Mouse (Mus musculus): ENCODE measurements at regions not wholly inside any gene's neighbourhood (a gene's known extent, or its start where the extent isn't known, plus 50 kb on each side); places are given as distances from the start of the nearest gene placed in this dataset.
A peak's percentile ranks its signal among the peaks of the same experiment; 100 is the strongest.

GRCm38 (mm10) chr14:76901490-76901889 lies 135.1 kb upstream of the Ccdc122 start:
- no peak overlapping the region for H3K4me2 ChIP-seq (ENCODE audit: low read depth)
- TF ChIP-seq CTCF (IDR thresholded peaks at IDR 0.05; ENCODE audit: low read depth) (no peak), EP300 (IDR thresholded peaks at IDR 0.05; ENCODE audit: low read depth) (no peak)
- 54% methylated on average over 3 of the region's 3 CpGs for WGBS (ENCODE audit: insufficient replicate concordance)
- H3K9me3 ChIP-seq (ENCODE audit: control insufficient read depth, low read length) = no peaks in the 10 kb centered on the region
- ATAC-seq (ENCODE audit: insufficient read depth) (no peak), DNase-seq (ENCODE audit: low read depth in 3 of 3, low spot score in 3 of 3) (no peak)
- no peaks in the 10 kb centered on the region for H3K36me3 ChIP-seq (replicated peaks; ENCODE audit: control insufficient read depth, insufficient read depth, low read depth)
- H3K9ac ChIP-seq (replicated peaks) = no peak overlapping the region
- no peak overlapping the region for H3K27ac ChIP-seq
- 0 out of 4 replicates have a peak, but pooled peaks cover 0 to 2% of the 10 kb centered on the region in 2 experiments for H3K4me1 ChIP-seq (replicated peaks; ENCODE audit: control insufficient read depth in 2 of 2, insufficient read depth in 2 of 2, low read length in 1 of 2)
- H3K27me3 ChIP-seq (ENCODE audit: control insufficient read depth, insufficient read depth, low read length) = no peaks in the 10 kb centered on the region
- H3K4me3 ChIP-seq (ENCODE audit: insufficient read depth in 1 of 2, low read depth in 2 of 2, low read length in 2 of 2) = no peak overlapping the region

DNA sequence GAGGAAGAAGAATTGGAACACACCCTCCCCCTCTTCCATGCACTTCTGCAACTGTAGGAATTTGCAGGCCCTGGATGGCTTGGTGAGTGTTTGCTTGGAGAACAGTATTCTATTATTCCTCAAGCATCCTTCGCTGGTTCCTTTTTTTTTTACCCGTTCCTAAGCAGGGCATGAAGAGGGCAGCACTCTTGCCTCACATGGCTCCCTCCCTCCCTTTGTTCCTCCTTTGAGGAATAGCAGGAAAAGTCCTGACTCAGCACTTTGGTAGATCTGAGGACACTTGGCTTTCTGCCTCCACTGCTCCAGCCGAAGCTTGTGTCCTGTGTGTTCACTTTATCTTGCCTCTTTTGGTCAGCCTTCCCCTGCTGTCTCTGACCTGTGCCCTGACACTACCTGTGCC lies 137.2 kb upstream of the Ccdc122 start:
- 26% methylated on average over 3 of the region's 3 CpGs for WGBS (ENCODE audit: insufficient replicate concordance)
- DNase-seq (ENCODE audit: low read depth in 3 of 3, low spot score in 3 of 3) (no peak), ATAC-seq (ENCODE audit: insufficient read depth) (no peak)
- TF ChIP-seq CTCF (IDR thresholded peaks at IDR 0.05; ENCODE audit: low read depth) = no peak
- no peak for TF ChIP-seq EP300 (IDR thresholded peaks at IDR 0.05; ENCODE audit: low read depth)
- Histone ChIP-seq H3K4me2 (ENCODE audit: low read depth) (no peak overlapping the region), H3K9ac (replicated peaks) (no peak overlapping the region), H3K27me3 (ENCODE audit: control insufficient read depth, insufficient read depth, low read length) (no peaks in the 10 kb centered on the region), H3K36me3 (replicated peaks; ENCODE audit: control insufficient read depth, insufficient read depth, low read depth) (no peaks in the 10 kb centered on the region), H3K27ac (no peak overlapping the region), H3K4me3 (ENCODE audit: insufficient read depth in 1 of 2, low read depth in 2 of 2, low read length in 2 of 2) (no peak overlapping the region), H3K4me1 (replicated peaks; ENCODE audit: control insufficient read depth in 2 of 2, insufficient read depth in 2 of 2, low read length in 1 of 2) (0 out of 4 replicates have a peak, but pooled peaks cover 0 to 2% of the 10 kb centered on the region in 2 experiments), H3K9me3 (ENCODE audit: control insufficient read depth, low read length) (no peaks in the 10 kb centered on the region)

DNA sequence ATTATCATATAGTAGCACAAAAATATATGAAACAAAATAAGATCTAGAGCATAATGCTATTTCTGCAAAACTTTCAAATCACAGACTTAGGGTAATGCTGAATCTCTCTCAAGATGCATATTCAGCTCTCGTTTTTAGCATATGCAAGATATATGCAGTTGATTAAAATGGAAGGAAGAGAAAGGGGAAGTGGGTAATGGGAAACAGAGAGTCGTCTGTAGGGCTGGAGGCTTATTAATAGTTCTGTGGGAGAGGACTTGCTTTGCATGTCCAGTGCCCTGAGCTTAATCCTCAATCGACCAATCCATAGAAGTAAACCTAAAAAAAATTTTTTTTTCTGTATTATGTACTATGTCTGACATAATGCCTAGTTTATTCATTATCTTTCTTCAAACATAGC lies 148.9 kb upstream of the Ccdc122 start:
- 8% methylated on average over 3 of the region's 3 CpGs for WGBS (ENCODE audit: insufficient replicate concordance)
- no peaks in the 10 kb centered on the region for H3K9me3 ChIP-seq (ENCODE audit: control insufficient read depth, low read length)
- H3K4me3 ChIP-seq (ENCODE audit: insufficient read depth in 1 of 2, low read depth in 2 of 2, low read length in 2 of 2) = no peak overlapping the region
- H3K9ac ChIP-seq (replicated peaks) = no peak overlapping the region
- ATAC-seq (ENCODE audit: insufficient read depth) = no peak
- no peak overlapping the region for H3K27ac ChIP-seq
- peaks cover 24 to 26% of the 10 kb centered on the region in 2 experiments for H3K4me1 ChIP-seq (replicated peaks; ENCODE audit: control insufficient read depth in 2 of 2, insufficient read depth in 2 of 2, low read length in 1 of 2)
- no peak for DNase-seq (ENCODE audit: low read depth in 3 of 3, low spot score in 3 of 3)
- H3K36me3 ChIP-seq (replicated peaks; ENCODE audit: control insufficient read depth, insufficient read depth, low read depth) = no peaks in the 10 kb centered on the region
- H3K27me3 ChIP-seq (ENCODE audit: control insufficient read depth, insufficient read depth, low read length) = no peaks in the 10 kb centered on the region
- H3K4me2 ChIP-seq (ENCODE audit: low read depth) = no peak overlapping the region
- TF ChIP-seq EP300 (IDR thresholded peaks at IDR 0.05; ENCODE audit: low read depth) = no peak
- no peak for TF ChIP-seq CTCF (IDR thresholded peaks at IDR 0.05; ENCODE audit: low read depth)

GRCm38 (mm10) chr14:76887201-76887600 lies 149.4 kb upstream of the Ccdc122 start:
- Histone ChIP-seq H3K36me3 (replicated peaks; ENCODE audit: control insufficient read depth, insufficient read depth, low read depth) (no peaks in the 10 kb centered on the region), H3K4me1 (replicated peaks; ENCODE audit: control insufficient read depth in 2 of 2, insufficient read depth in 2 of 2, low read length in 1 of 2) (peaks cover 29 to 31% of the 10 kb centered on the region in 2 experiments), H3K27me3 (ENCODE audit: control insufficient read depth, insufficient read depth, low read length) (no peaks in the 10 kb centered on the region), H3K27ac (no peak overlapping the region), H3K4me3 (ENCODE audit: insufficient read depth in 1 of 2, low read depth in 2 of 2, low read length in 2 of 2) (no peak overlapping the region), H3K9me3 (ENCODE audit: control insufficient read depth, low read length) (no peaks in the 10 kb centered on the region), H3K9ac (replicated peaks) (no peak overlapping the region), H3K4me2 (ENCODE audit: low read depth) (no peak overlapping the region)
- TF ChIP-seq CTCF (IDR thresholded peaks at IDR 0.05; ENCODE audit: low read depth) (no peak), EP300 (IDR thresholded peaks at IDR 0.05; ENCODE audit: low read depth) (no peak)
- no peak for DNase-seq (ENCODE audit: low read depth in 3 of 3, low spot score in 3 of 3)
- ATAC-seq (ENCODE audit: insufficient read depth) = no peak
- WGBS (ENCODE audit: insufficient replicate concordance) = 45% methylated on average over 3 of the region's 3 CpGs

DNA sequence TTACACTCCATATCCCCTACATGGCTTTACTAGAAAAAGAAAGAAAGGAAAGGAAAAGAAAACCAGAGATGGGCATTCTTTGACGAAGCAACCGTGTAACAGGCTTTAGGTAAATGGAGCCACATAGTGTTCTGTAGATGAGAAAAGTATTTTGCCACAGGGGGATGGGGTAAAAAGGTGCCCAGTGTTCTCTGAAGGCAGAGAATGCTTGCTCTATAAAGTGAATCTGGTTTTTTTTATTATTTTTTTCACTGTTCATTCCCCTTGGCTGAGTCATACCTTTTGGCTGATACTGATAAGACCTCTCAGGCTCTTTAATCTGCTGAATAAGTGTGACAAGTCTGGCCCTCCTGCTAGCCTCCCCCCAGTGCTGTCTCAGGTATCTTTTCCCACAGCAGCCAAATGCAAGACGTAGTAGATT lies 153.3 kb upstream of the Ccdc122 start:
- peak overlapping the region in 1 of 2 experiments; percentile 37; a peak in 2 of 4 replicates for H3K4me3 ChIP-seq (ENCODE audit: insufficient read depth in 1 of 2, low read depth in 2 of 2, low read length in 2 of 2)
- peak overlapping the region; percentile 60 for H3K9ac ChIP-seq (replicated peaks)
- H3K27me3 ChIP-seq (ENCODE audit: control insufficient read depth, insufficient read depth, low read length) = no peaks in the 10 kb centered on the region
- peak overlapping the region; percentile 95 for H3K27ac ChIP-seq
- ATAC-seq (ENCODE audit: insufficient read depth) (peak; percentile 97), DNase-seq (ENCODE audit: low read depth in 3 of 3, low spot score in 3 of 3) (peak; percentile 79 to 87 (median 86))
- TF ChIP-seq CTCF (IDR thresholded peaks at IDR 0.05; ENCODE audit: low read depth) (no peak), EP300 (IDR thresholded peaks at IDR 0.05; ENCODE audit: low read depth) (peak; percentile 96)
- no peaks in the 10 kb centered on the region for H3K36me3 ChIP-seq (replicated peaks; ENCODE audit: control insufficient read depth, insufficient read depth, low read depth)
- H3K4me2 ChIP-seq (ENCODE audit: low read depth) = peak overlapping the region; percentile 76
- H3K4me1 ChIP-seq (replicated peaks; ENCODE audit: control insufficient read depth in 2 of 2, insufficient read depth in 2 of 2, low read length in 1 of 2) = peaks cover 35 to 36% of the 10 kb centered on the region in 2 experiments
- 44% methylated on average over 3 of the region's 3 CpGs for WGBS (ENCODE audit: insufficient replicate concordance)
- no peaks in the 10 kb centered on the region for H3K9me3 ChIP-seq (ENCODE audit: control insufficient read depth, low read length)

Measured in liver, embryonic 14.5 days (tissue).